Mouse (Mus musculus): Measurements from ENCODE around the gene Ftl1. TPM values are rescaled to one million over a fixed set of nuclear protein-coding genes. Genes with fewer than 3 reads are reported as not detected.
A peak's percentile ranks its signal among the peaks of the same experiment; 100 is the strongest.
"Not testable (repeated sequence)": the region's sequence is repeated elsewhere in the genome, so short reads cannot be mapped to it uniquely, and the experiment has no call there.

The Ftl1 gene
- polyA plus RNA-seq, 3 experiments from 2014 or later = 1,271 to 2,003 (median 1,772) TPM

GRCm38 (mm10) chr7:45475291-45475969 is 15.7 kb upstream of the Ftl1 start:
- ATAC-seq = no peak

DNA sequence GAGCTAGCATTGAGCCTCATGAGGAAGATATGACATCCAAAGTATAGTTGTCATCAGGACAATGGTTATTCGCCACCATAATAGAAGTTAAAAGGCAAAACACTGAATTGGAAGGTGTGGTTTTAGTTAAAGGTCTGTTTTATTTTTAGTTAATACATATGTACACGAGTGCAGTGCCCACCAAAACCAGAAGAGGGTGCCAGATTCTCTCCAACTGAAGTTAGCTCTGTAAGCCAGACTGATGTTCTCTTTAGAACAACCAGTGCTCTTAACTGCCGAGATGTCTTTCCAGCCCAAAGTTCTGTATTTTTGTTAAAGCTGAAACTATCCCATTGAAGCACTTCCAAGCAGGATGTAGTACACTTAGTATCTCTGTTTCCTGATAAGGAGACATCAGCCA is 11.2 kb upstream of the Ftl1 start:
- peak; percentile 69 for ATAC-seq

DNA sequence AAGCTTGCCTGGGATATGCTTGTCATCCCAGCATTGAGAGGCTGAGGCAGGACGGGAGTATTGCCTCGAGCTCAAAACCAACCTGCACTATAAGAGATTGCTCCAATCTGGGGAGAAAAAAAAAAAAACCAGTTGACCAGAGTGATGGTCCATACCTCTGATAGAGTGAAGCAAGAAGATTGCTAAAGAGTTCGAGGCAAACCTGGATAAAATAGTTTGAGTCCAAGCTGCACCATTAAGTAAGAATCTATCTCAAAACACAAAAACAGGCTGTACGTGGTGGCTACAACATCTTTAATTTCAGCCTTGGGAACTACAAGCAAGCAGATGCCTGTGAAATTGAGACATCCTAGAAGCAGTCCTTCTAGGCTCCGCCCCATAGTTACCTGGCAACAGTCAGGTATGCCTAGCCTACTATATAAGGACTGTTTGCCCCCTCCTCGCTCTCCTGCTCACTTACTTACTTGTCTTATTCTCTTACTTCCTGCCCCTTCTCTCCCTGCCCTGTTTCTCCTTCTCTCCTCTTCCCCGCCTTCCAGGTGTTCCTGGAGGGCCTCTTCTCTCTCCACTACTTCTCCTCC is 7.5 kb upstream of the Ftl1 start:
- ATAC-seq = no peak

GRCm38 (mm10) chr7:45466283-45467089 is 6.8 kb upstream of the Ftl1 start, which contains the start of gene Bax:
TSS of gene Bax (minus strand) at chr7:45466898.
- peak; percentile 81 for ATAC-seq

GRCm38 (mm10) chr7:45465549-45465948 is 5.9 kb upstream of the Ftl1 start:
- ATAC-seq = no peak

DNA sequence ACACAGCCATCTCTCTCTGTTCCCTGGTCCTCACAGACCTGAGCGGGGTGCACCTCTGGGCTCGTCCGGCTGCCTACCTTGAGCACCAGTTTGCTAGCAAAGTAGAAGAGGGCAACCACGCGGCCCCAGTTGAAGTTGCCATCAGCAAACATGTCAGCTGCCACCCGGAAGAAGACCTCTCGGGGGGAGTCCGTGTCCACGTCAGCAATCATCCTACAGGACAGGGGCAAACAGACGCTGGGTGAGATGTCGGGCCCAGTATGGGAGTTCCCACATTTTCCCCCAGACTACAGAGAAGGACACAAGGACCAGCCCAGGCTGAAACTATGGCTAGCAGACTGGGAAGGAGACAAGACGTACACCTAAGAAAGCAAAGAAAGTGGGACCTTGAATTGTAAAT is 5.4 kb upstream of the Ftl1 start:
- ATAC-seq = no peak

DNA sequence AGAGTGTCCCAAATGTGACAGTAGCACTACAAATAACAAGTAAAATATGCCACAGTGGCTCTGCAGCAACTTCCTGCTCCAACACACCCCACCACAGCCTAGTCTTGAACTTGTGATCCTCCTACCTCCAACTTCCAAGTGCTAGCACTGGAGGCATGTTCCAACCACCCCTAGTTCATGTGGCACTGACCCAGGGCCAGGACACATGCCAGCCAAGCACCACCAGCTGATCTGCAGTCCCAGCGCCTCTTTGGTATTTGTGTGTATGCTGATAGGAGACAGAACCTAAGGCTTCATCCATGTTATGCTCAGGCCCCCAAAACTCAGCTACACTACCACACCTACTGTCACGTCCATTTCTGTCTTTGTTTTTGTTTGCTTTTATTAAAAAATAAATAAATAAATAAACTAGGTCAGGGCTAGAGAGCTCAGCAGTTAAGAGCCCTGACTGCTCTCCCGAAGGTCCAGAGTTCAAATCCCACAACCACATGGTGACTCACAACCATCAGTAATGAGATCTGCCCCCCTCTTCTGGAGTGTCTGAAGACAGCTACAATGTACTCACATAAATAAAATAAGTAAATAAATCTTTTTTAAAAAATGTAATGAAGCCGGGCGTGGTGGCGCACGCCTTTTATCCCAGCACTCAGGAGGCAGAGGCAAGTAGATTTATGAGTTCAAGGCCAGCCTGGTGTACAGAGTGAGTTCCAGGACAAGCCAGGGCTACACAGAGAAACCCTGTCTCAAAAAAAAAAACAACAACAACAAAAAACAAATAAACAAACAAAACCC is 4.5 kb upstream of the Ftl1 start:
- ATAC-seq = no peak

GRCm38 (mm10) chr7:45462868-45463267 is 3.2 kb upstream of the Ftl1 start:
- not testable (repeated sequence) for ATAC-seq

GRCm38 (mm10) chr7:45462325-45462724 is 2.6 kb upstream of the Ftl1 start:
- no peak for ATAC-seq

DNA sequence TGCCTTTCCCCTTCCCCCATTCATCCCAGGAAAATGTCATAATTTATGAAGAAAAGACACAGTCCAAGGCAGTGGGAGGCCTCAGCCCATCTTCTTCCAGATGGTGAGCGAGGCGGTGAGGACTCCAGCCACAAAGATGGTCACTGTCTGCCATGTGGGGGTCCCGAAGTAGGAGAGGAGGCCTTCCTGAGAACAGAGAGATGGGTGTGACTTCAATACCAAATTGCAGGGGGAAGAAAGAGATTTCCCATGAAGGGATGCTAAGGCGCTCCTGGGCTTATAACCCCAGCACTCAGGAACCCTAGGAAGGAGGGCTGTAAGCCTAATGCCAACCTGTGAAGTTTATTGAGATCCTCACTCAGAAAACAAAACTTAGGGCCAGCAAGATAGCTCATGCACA is 2.1 kb upstream of the Ftl1 start:
- no peak for ATAC-seq

- no peak for ATAC-seq
Observed at GRCm38 (mm10) chr7:45461326-45461725, 1.6 kb upstream of the Ftl1 start.

DNA sequence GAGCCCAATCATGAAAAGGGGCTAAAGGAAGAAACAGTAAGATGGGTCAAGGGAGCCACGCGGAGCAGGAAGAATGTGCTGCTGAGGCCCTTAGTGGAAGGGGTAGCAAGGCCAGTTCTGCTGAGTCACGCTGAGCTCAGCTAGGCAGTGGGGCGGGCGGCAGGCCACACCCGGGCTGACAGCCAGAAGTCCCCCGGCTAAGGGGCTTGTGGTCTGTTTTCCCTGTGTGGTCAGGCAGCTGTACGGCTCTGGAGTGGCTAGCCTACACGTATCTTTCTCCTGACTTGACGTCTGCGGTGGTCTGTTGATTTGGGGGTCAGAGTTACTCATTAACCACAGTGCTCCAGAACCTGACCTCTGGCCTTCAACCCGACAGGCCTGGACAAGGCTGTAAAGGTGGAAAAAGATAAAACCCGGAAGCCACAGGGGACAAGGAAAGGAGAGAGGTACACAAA is 1.2 kb upstream of the Ftl1 start:
- no peak for ATAC-seq

- ATAC-seq = no peak
Observed at GRCm38 (mm10) chr7:45460377-45460776, 693 bp upstream of the Ftl1 start.

GRCm38 (mm10) chr7:45458748-45459563 is 728 bp downstream of the Ftl1 start:
- ATAC-seq = peak; percentile 41

GRCm38 (mm10) chr7:45457204-45458060 is 2.3 kb downstream of the Ftl1 start:
- no peak for ATAC-seq

DNA sequence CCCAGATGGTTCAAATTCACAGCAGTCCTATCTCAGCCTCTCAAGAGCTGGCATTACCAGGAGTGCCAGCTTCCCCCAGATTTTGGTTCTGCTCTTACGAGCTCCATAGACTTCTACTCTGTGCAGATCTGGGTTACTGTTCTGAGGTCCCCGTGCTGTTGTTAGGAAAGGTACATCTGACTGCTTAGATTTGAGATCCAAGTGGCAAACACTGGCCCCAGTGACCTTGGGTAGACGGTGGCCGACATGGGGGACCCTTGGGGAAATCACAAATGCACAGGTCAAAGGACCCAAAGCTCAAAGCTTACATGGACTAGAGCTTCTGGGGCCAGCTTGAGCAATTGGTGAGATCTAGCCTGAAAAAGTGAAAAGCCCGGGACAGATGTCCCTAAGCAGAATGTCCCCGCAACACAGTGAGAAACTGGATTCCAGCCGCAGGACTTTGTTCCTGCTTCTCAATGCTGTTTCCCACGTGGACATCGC is 2.9 kb downstream of the Ftl1 start:
- no peak for ATAC-seq

GRCm38 (mm10) chr7:45455932-45456696 is 3.6 kb downstream of the Ftl1 start:
- ATAC-seq = no peak

DNA sequence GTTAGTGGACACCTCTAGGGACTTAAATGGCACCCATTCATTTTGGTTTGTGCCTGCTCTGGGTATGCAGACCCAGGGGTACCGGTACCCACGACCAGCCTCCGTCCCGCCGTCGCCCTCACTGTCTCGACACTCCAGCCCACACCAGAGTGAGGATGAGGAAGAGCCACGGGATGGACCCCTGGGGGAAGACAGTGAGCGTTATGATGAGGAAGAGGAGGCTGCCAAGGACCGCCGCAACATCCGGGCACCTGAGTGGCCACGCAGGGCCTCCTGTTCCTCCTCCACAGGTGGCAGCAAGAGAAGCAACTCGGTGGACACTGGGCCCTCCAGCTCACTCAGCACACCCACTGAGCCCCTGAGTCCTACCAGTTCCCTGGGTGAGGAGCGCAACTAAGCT is 4.7 kb downstream of the Ftl1 start:
- no peak for ATAC-seq

GRCm38 (mm10) chr7:45451344-45451982 is 8.2 kb downstream of the Ftl1 start:
- ATAC-seq = peak; percentile 89
